Mouse (Mus musculus) liver, postnatal 0 days (tissue): ENCODE measurements around the gene Kif1b.

Experiments used
- CTCF ChIP-seq: sonication (generic); IDR thresholded peaks from 2 replicates; pipeline ENCODE4 v1.5.1; 2016; ENCODE audit warnings: antibody characterized with exemption, low read depth
- EP300 ChIP-seq: IDR thresholded peaks from 2 replicates; pipeline ENCODE4 v1.6.1; 2016; ENCODE audit warnings: antibody characterized with exemption, low read depth, mild to moderate bottlenecking

DNA sequence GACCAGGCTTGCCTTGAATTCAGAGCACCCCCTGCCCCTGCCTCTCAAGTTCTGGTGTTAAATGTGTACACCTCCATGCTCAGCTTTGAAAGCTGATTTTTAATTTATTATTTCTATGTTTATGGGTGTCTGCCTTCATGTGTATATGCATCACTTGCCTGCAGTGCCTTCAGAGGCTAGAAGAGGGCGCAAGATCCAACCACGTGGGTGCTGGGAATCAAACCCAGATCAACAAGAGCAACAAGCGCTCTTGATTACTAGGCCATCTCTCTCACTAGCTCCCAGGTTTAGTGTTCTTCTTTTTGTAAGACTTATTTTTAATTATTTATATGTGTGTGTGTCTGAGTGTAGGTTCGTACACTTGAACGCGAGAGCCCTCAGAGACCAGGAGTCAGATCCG is 152.6 kb downstream of the Kif1b start:
- TF ChIP-seq CTCF (0 out of 2 replicates have a peak, but pooled peaks have one; percentile 1), EP300 (no peak)
